Mouse (Mus musculus): ENCODE measurements around the gene Lrmda. TPM values are rescaled to one million over a fixed set of nuclear protein-coding genes. Genes with fewer than 3 reads are reported as not detected.

The Lrmda gene
- polyA plus RNA-seq, 1 experiment from 2014 or later = 1.8 TPM

- Histone ChIP-seq H3K4me1 (replicated peaks; ENCODE audit: control insufficient read depth, insufficient read depth, low read length) (no peaks in the 10 kb centered on the region), H3K9ac (ENCODE audit: low read depth, low read length) (no peak overlapping the region)
- 80% methylated on average over 3 of the region's 3 CpGs for WGBS
Measured at GRCm38 (mm10) chr14:22936701-22937100, 917.2 kb downstream of the Lrmda start.

GRCm38 (mm10) chr14:22940576-22940975 lies 921.1 kb downstream of the Lrmda start:
- H3K4me3 ChIP-seq (ENCODE audit: low read depth, low read length) = no peak overlapping the region
- no peaks in the 10 kb centered on the region for H3K4me1 ChIP-seq (replicated peaks; ENCODE audit: control insufficient read depth, insufficient read depth, low read length)
- H3K4me2 ChIP-seq (replicated peaks; ENCODE audit: low read depth) = no peak overlapping the region
- ATAC-seq = no peak
- no peaks in the 10 kb centered on the region for H3K27me3 ChIP-seq (replicated peaks; ENCODE audit: control insufficient read depth, insufficient read depth, low read length)
- H3K9ac ChIP-seq (ENCODE audit: low read depth, low read length) = no peak overlapping the region
- no peak overlapping the region for H3K27ac ChIP-seq (ENCODE audit: low read depth, low read length)
- H3K9me3 ChIP-seq (ENCODE audit: control insufficient read depth) = no peaks in the 10 kb centered on the region
- no peak for TF ChIP-seq CTCF (IDR thresholded peaks at IDR 0.05; ENCODE audit: low read depth)
- 31% methylated on average over 2 of the region's 2 CpGs for WGBS
- no peaks in the 10 kb centered on the region for H3K36me3 ChIP-seq (ENCODE audit: control insufficient read depth, insufficient read depth)

More at GRCm38 (mm10) chr14:22936701-22937100, 917.2 kb downstream of the Lrmda start:
- Histone ChIP-seq H3K27me3 (replicated peaks; ENCODE audit: control insufficient read depth, insufficient read depth, low read length) (no peaks in the 10 kb centered on the region), H3K27ac (ENCODE audit: low read depth, low read length) (no peak overlapping the region), H3K36me3 (ENCODE audit: control insufficient read depth, insufficient read depth) (no peaks in the 10 kb centered on the region), H3K4me3 (ENCODE audit: low read depth, low read length) (no peak overlapping the region), H3K4me2 (replicated peaks; ENCODE audit: low read depth) (no peak overlapping the region), H3K9me3 (ENCODE audit: control insufficient read depth) (no peaks in the 10 kb centered on the region)
- ATAC-seq = no peak
- no peak for TF ChIP-seq CTCF (IDR thresholded peaks at IDR 0.05; ENCODE audit: low read depth)

- WGBS = 50% methylated on average over 2 of the region's 2 CpGs
- Histone ChIP-seq H3K4me2 (replicated peaks; ENCODE audit: low read depth) (no peak overlapping the region), H3K9ac (ENCODE audit: low read depth, low read length) (no peak overlapping the region), H3K27me3 (replicated peaks; ENCODE audit: control insufficient read depth, insufficient read depth, low read length) (no peaks in the 10 kb centered on the region), H3K36me3 (ENCODE audit: control insufficient read depth, insufficient read depth) (no peaks in the 10 kb centered on the region), H3K4me3 (ENCODE audit: low read depth, low read length) (no peak overlapping the region), H3K9me3 (ENCODE audit: control insufficient read depth) (no peaks in the 10 kb centered on the region), H3K4me1 (replicated peaks; ENCODE audit: control insufficient read depth, insufficient read depth, low read length) (no peaks in the 10 kb centered on the region), H3K27ac (ENCODE audit: low read depth, low read length) (no peak overlapping the region)
- TF ChIP-seq CTCF (IDR thresholded peaks at IDR 0.05; ENCODE audit: low read depth) = no peak
- ATAC-seq = no peak
Measured at GRCm38 (mm10) chr14:22942569-22942968, 923.1 kb downstream of the Lrmda start.

- no peak for ATAC-seq
- no peak overlapping the region for H3K27ac ChIP-seq (ENCODE audit: low read depth, low read length)
- H3K4me1 ChIP-seq (replicated peaks; ENCODE audit: control insufficient read depth, insufficient read depth, low read length) = no peaks in the 10 kb centered on the region
- no peak overlapping the region for H3K9ac ChIP-seq (ENCODE audit: low read depth, low read length)
- no peak overlapping the region for H3K4me2 ChIP-seq (replicated peaks; ENCODE audit: low read depth)
- no peak overlapping the region for H3K4me3 ChIP-seq (ENCODE audit: low read depth, low read length)
- H3K36me3 ChIP-seq (ENCODE audit: control insufficient read depth, insufficient read depth) = no peaks in the 10 kb centered on the region
- H3K27me3 ChIP-seq (replicated peaks; ENCODE audit: control insufficient read depth, insufficient read depth, low read length) = no peaks in the 10 kb centered on the region
- no peak for TF ChIP-seq CTCF (IDR thresholded peaks at IDR 0.05; ENCODE audit: low read depth)
- no peaks in the 10 kb centered on the region for H3K9me3 ChIP-seq (ENCODE audit: control insufficient read depth)
Measured at GRCm38 (mm10) chr14:22949466-22949865, 930.0 kb downstream of the Lrmda start.

- no peaks in the 10 kb centered on the region for H3K9me3 ChIP-seq (ENCODE audit: control insufficient read depth)
- no peaks in the 10 kb centered on the region for H3K4me1 ChIP-seq (replicated peaks; ENCODE audit: control insufficient read depth, insufficient read depth, low read length)
- H3K9ac ChIP-seq (ENCODE audit: low read depth, low read length) = no peak overlapping the region
- H3K27ac ChIP-seq (ENCODE audit: low read depth, low read length) = no peak overlapping the region
- no peaks in the 10 kb centered on the region for H3K27me3 ChIP-seq (replicated peaks; ENCODE audit: control insufficient read depth, insufficient read depth, low read length)
- no peak for ATAC-seq
- H3K36me3 ChIP-seq (ENCODE audit: control insufficient read depth, insufficient read depth) = no peaks in the 10 kb centered on the region
- H3K4me2 ChIP-seq (replicated peaks; ENCODE audit: low read depth) = no peak overlapping the region
- WGBS = 86% methylated on average over 1 of the region's 1 CpGs
- TF ChIP-seq CTCF (IDR thresholded peaks at IDR 0.05; ENCODE audit: low read depth) = no peak
- no peak overlapping the region for H3K4me3 ChIP-seq (ENCODE audit: low read depth, low read length)
Measured at GRCm38 (mm10) chr14:22952981-22953380, 933.5 kb downstream of the Lrmda start.

- Histone ChIP-seq H3K9ac (ENCODE audit: low read depth, low read length) (no peak overlapping the region), H3K9me3 (ENCODE audit: control insufficient read depth) (no peaks in the 10 kb centered on the region), H3K27ac (ENCODE audit: low read depth, low read length) (no peak overlapping the region), H3K4me1 (replicated peaks; ENCODE audit: control insufficient read depth, insufficient read depth, low read length) (no peaks in the 10 kb centered on the region), H3K36me3 (ENCODE audit: control insufficient read depth, insufficient read depth) (no peaks in the 10 kb centered on the region), H3K4me3 (ENCODE audit: low read depth, low read length) (no peak overlapping the region), H3K27me3 (replicated peaks; ENCODE audit: control insufficient read depth, insufficient read depth, low read length) (no peaks in the 10 kb centered on the region), H3K4me2 (replicated peaks; ENCODE audit: low read depth) (no peak overlapping the region)
- TF ChIP-seq CTCF (IDR thresholded peaks at IDR 0.05; ENCODE audit: low read depth) = no peak
- no peak for ATAC-seq
- WGBS = 61% methylated on average over 1 of the region's 1 CpGs
Measured at GRCm38 (mm10) chr14:22960166-22960565, 940.7 kb downstream of the Lrmda start.

All from intestine, postnatal 0 days (tissue).